Mouse (Mus musculus): Measurements from ENCODE around the gene Dspp.

DNA sequence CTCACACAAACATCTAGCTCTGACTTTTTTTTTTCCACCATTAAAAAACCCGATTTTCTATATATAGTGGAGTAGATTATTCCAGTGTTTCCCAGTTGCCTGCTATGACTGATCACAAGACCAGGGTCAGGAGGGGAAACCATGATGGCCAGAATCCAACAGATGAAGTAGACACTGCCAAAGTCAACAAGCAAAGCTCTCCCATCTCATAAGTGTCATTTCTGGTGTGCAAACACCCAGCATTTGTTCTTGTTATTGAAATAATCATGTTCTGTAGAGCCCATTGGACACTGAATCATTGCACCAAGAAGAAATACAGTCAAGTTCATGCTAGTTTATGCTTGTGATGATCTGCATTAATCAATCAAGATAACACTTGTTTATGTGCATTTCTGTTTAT lies 9.1 kb upstream of the Dspp start:
- TF ChIP-seq CTCF (IDR thresholded peaks at IDR 0.05; ENCODE audit: low read depth, low read length) (no peak), GATA1 (IDR thresholded peaks at IDR 0.05; ENCODE audit: borderline replicate concordance, low read length) (no peak)
